Mouse (Mus musculus): Measurements from ENCODE around the gene Acox1. TPM values are rescaled to one million over a fixed set of nuclear protein-coding genes. Genes with fewer than 3 reads are reported as not detected.

Gene Acox1
- polyA plus RNA-seq, 1 experiment from 2014 or later, result 98.9 TPM

DNA sequence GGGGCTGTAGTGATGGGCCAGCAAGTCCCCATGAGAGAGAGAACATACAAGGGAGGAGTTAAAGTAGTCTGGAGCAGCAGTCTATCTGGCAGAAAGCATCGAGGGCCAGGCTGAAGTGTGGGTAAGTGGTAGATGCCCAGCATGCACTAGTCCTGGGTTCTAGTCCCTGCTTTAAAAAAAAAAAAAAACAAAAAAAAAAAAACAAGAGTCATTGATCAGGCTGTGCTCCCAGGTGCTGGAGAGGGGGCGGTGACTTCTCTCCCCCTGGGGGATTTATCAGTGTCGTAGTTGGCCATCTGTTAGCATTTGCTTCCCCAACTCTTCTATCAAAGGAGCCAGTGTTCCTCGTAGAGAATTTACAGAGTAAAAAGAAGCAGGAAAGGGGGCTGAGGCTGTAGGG is 7.8 kb upstream of the Acox1 start:
- no peak overlapping the region for H3K9ac ChIP-seq (ENCODE audit: low read depth, low read length)
- H3K4me1 ChIP-seq (replicated peaks; ENCODE audit: control insufficient read depth, insufficient read depth, low read length), result 0 out of 2 replicates have a peak, but pooled peaks cover 5% of the 10 kb centered on the region
- ATAC-seq, result no peak
- no peaks in the 10 kb centered on the region for H3K9me3 ChIP-seq (ENCODE audit: control insufficient read depth)
- WGBS, result 86% methylated on average over 4 of the region's 4 CpGs
- H3K36me3 ChIP-seq (ENCODE audit: control insufficient read depth, insufficient read depth), result peaks cover 19% of the 10 kb centered on the region; the same call in 1 of the 2 replicates
- no peak overlapping the region for H3K27ac ChIP-seq (ENCODE audit: low read depth, low read length)
- H3K27me3 ChIP-seq (replicated peaks; ENCODE audit: control insufficient read depth, insufficient read depth, low read length), result no peaks in the 10 kb centered on the region
- no peak for TF ChIP-seq CTCF (IDR thresholded peaks at IDR 0.05; ENCODE audit: low read depth)
- no peak overlapping the region for H3K4me3 ChIP-seq (ENCODE audit: low read depth, low read length)
- H3K4me2 ChIP-seq (replicated peaks; ENCODE audit: low read depth), result no peak overlapping the region

DNA sequence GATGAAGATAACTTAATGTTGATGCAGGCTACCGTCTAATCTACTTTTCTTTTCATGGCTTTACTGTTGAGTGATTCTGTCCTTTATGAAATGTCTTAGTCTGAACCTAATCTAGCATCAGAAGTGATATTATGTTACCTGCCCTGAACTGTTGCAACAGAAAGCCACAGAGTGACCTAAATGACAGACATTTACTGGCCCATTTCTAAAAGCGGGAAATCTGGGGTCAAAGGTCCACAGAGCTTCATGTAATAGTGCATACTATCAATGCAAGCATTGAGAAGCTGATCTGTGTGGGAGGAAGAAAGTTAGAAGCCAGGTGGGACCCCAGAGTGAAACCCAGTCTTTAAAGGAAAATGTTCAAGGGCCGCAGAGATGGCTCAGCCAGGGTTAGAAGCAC is 4.3 kb upstream of the Acox1 start:
- 0 out of 2 replicates have a peak, but pooled peaks cover 5% of the 10 kb centered on the region for H3K4me1 ChIP-seq (replicated peaks; ENCODE audit: control insufficient read depth, insufficient read depth, low read length)
- no peaks in the 10 kb centered on the region for H3K9me3 ChIP-seq (ENCODE audit: control insufficient read depth)
- no peak overlapping the region for H3K27ac ChIP-seq (ENCODE audit: low read depth, low read length)
- H3K36me3 ChIP-seq (ENCODE audit: control insufficient read depth, insufficient read depth), result peaks cover 19% of the 10 kb centered on the region; the same call in 1 of the 2 replicates
- ATAC-seq, result no peak
- no peak overlapping the region for H3K9ac ChIP-seq (ENCODE audit: low read depth, low read length)
- no peak overlapping the region for H3K4me3 ChIP-seq (ENCODE audit: low read depth, low read length)
- TF ChIP-seq CTCF (IDR thresholded peaks at IDR 0.05; ENCODE audit: low read depth), result no peak
- 68% methylated on average over 3 of the region's 3 CpGs for WGBS
- no peaks in the 10 kb centered on the region for H3K27me3 ChIP-seq (replicated peaks; ENCODE audit: control insufficient read depth, insufficient read depth, low read length)
- no peak overlapping the region for H3K4me2 ChIP-seq (replicated peaks; ENCODE audit: low read depth)

DNA sequence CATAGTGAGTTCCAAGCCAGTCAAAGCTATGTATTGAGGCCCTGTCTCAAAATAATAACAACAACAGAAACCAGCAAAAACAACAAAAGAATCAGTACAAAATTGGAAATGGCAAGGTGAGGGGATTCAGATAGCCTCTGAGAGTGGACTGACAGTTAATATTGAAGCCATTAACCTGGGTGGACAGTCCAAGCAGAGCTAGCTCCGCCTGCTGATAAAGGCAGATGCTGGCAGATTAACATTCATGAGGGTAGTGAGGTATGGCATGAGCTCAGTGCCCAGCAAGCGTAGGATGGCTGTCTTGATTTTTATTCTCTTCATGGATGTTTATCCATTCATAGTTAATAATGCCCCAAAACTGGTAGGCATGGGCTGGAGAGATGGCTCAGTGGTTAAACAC is 2.3 kb upstream of the Acox1 start:
- H3K27me3 ChIP-seq (replicated peaks; ENCODE audit: control insufficient read depth, insufficient read depth, low read length), result no peaks in the 10 kb centered on the region
- H3K4me1 ChIP-seq (replicated peaks; ENCODE audit: control insufficient read depth, insufficient read depth, low read length), result 0 out of 2 replicates have a peak, but pooled peaks cover 10% of the 10 kb centered on the region
- no peak for TF ChIP-seq CTCF (IDR thresholded peaks at IDR 0.05; ENCODE audit: low read depth)
- whole genome bisulfite sequencing, result 92% methylated on average over 2 of the region's 2 CpGs
- H3K27ac ChIP-seq (ENCODE audit: low read depth, low read length), result no peak overlapping the region
- no peaks in the 10 kb centered on the region for H3K9me3 ChIP-seq (ENCODE audit: control insufficient read depth)
- no peak overlapping the region for H3K9ac ChIP-seq (ENCODE audit: low read depth, low read length)
- H3K36me3 ChIP-seq (ENCODE audit: control insufficient read depth, insufficient read depth), result peaks cover 13% of the 10 kb centered on the region; the same call in 1 of the 2 replicates
- ATAC-seq, result no peak
- no peak overlapping the region for H3K4me2 ChIP-seq (replicated peaks; ENCODE audit: low read depth)
- no peak overlapping the region for H3K4me3 ChIP-seq (ENCODE audit: low read depth, low read length)

DNA sequence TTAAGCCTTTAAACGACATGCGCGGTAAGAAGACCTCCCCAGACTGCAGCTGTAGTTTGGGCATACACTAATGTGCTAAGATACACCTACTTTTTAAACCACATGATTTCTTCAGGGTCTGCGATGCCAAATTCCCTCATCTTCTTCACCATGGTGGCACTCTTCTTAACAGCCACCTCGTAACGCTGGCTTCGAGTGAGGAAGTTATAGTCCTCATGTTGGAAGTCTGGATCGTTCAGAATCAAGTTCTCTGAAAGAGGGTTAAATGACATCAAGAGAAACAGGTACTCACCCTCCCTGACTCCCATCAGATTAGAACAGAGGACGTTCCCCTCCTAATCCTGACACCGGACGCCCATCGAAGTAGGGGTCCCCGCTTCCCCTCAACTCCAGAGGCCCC is 713 bp downstream of the Acox1 start:
- Histone ChIP-seq H3K9me3 (ENCODE audit: control insufficient read depth) (no peaks in the 10 kb centered on the region), H3K4me1 (replicated peaks; ENCODE audit: control insufficient read depth, insufficient read depth, low read length) (0 out of 2 replicates have a peak, but pooled peaks cover 10% of the 10 kb centered on the region), H3K4me2 (replicated peaks; ENCODE audit: low read depth) (peak overlapping the region; percentile 80), H3K27me3 (replicated peaks; ENCODE audit: control insufficient read depth, insufficient read depth, low read length) (no peaks in the 10 kb centered on the region), H3K27ac (ENCODE audit: low read depth, low read length) (peak overlapping the region; percentile 97), H3K9ac (ENCODE audit: low read depth, low read length) (peak overlapping the region; percentile 90), H3K36me3 (ENCODE audit: control insufficient read depth, insufficient read depth) (peaks cover 5% of the 10 kb centered on the region; the same call in 1 of the 2 replicates), H3K4me3 (ENCODE audit: low read depth, low read length) (peak overlapping the region; percentile 76)
- TF ChIP-seq CTCF (IDR thresholded peaks at IDR 0.05; ENCODE audit: low read depth), result no peak
- 16% methylated on average over 13 of the region's 13 CpGs for WGBS
- no peak for ATAC-seq

DNA sequence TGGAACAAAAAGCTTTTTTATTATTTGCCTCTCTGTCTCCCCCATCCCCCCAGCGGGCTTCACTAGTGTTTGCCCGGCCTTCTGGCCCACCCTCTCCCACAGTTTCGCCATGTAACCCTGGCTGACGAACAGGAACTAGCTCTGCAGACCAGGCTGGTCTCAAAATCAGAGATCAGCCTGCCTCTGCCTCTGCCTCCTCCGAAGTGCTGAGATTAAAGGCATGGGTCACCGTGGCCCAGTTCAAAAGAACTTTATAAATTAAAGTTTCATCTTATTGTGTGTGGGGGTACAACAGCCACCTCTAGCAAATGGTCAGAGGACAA is 1.3 kb downstream of the Acox1 start:
- Histone ChIP-seq H3K4me2 (replicated peaks; ENCODE audit: low read depth) (peak overlapping the region; percentile 80), H3K27me3 (replicated peaks; ENCODE audit: control insufficient read depth, insufficient read depth, low read length) (no peaks in the 10 kb centered on the region), H3K4me1 (replicated peaks; ENCODE audit: control insufficient read depth, insufficient read depth, low read length) (0 out of 2 replicates have a peak, but pooled peaks cover 8% of the 10 kb centered on the region), H3K4me3 (ENCODE audit: low read depth, low read length) (peak overlapping the region; percentile 76), H3K9ac (ENCODE audit: low read depth, low read length) (peak overlapping the region; percentile 90), H3K27ac (ENCODE audit: low read depth, low read length) (peak overlapping the region; percentile 97; the same call in 1 of the 2 replicates), H3K36me3 (ENCODE audit: control insufficient read depth, insufficient read depth) (peaks cover 8% of the 10 kb centered on the region; the same call in 1 of the 2 replicates), H3K9me3 (ENCODE audit: control insufficient read depth) (no peaks in the 10 kb centered on the region)
- ATAC-seq, result no peak
- WGBS, result 79% methylated on average over 6 of the region's 6 CpGs
- TF ChIP-seq CTCF (IDR thresholded peaks at IDR 0.05; ENCODE audit: low read depth), result no peak

DNA sequence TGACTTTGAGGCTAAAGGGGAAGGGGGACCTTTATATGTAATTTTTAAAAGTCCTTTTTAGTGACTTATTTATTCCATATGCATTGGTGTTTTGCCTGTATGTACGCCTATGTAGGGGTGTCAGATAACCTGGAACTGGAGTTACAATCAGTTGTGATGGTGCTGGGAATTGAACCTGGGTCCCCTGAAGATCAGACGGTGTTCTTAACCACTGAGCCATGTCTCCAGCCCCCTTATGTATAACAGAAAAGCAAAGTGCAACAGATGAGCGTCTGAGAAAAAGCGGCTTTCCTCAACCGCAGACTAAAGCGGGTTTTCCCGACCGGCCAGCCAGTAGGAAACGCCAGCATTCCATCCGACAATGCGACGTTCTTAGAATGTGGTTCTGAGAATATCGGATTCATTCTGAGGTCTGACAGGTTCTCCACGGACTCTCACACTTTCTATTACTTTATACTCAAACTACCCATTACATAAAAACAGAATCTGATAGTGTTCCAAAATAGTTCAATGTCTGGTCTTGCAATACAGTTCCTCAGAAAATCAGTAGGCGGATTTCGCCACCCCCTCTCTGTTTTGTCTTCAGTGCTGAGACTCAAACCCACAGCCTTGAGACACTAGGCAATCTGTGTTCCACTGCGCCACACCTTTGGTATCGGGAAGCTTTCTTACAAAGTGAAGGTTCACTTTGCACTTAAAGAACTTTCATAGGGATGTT is 1.8 kb downstream of the Acox1 start:
- Histone ChIP-seq H3K4me3 (ENCODE audit: low read depth, low read length) (peak overlapping the region; percentile 76), H3K27ac (ENCODE audit: low read depth, low read length) (peak overlapping the region; percentile 97), H3K9ac (ENCODE audit: low read depth, low read length) (peak overlapping the region; percentile 90), H3K4me1 (replicated peaks; ENCODE audit: control insufficient read depth, insufficient read depth, low read length) (0 out of 2 replicates have a peak, but pooled peaks cover 6% of the 10 kb centered on the region), H3K27me3 (replicated peaks; ENCODE audit: control insufficient read depth, insufficient read depth, low read length) (no peaks in the 10 kb centered on the region), H3K36me3 (ENCODE audit: control insufficient read depth, insufficient read depth) (peaks cover 11% of the 10 kb centered on the region; the same call in 1 of the 2 replicates), H3K9me3 (ENCODE audit: control insufficient read depth) (no peaks in the 10 kb centered on the region), H3K4me2 (replicated peaks; ENCODE audit: low read depth) (peak overlapping the region; percentile 80)
- TF ChIP-seq CTCF (IDR thresholded peaks at IDR 0.05; ENCODE audit: low read depth), result no peak
- no peak for ATAC-seq
- 92% methylated on average over 18 of the region's 18 CpGs for WGBS

All from intestine, postnatal 0 days (tissue).